Mouse (Mus musculus) midbrain, embryonic 10.5 days (tissue): ENCODE results near the gene Sirpa. TPM values are rescaled to one million over a fixed set of nuclear protein-coding genes. Genes with fewer than 3 reads are reported as not detected.

Experiments used
- DNase-seq: peaks from one replicate; pipeline ENCODE4 v3.0.0-alpha.2; 2017; ENCODE audit warnings: low spot score
- H3K27ac ChIP-seq: fragments of 300-500 bp; sonication (generic); replicated peaks from 2 replicates; pipeline ENCODE4 v1.5.1; 2016; ENCODE audit warnings: mild to moderate bottlenecking
- H3K27me3 ChIP-seq: fragments of 300-500 bp; sonication (generic); 2 replicates; pipeline ENCODE4 v1.6.1; 2016; ENCODE audit warnings: low read depth, mild to moderate bottlenecking; ENCODE audit not compliant: poor library complexity, severe bottlenecking
- H3K36me3 ChIP-seq: fragments of 300-500 bp; sonication (generic); 2 replicates; pipeline ENCODE4 v1.6.1; 2016; ENCODE audit warnings: mild to moderate bottlenecking, moderate library complexity
- H3K4me1 ChIP-seq: fragments of 300-500 bp; sonication (generic); 2 replicates; pipeline ENCODE4 v1.6.1; 2016
- H3K4me3 ChIP-seq: fragments of 300-500 bp; sonication (generic); 2 replicates; pipeline ENCODE4 v1.5.1; 2016; ENCODE audit warnings: mild to moderate bottlenecking, moderate library complexity
- H3K9me3 ChIP-seq: fragments of 300-500 bp; sonication (generic); replicated peaks from 2 replicates; pipeline ENCODE4 v1.6.1; 2016; ENCODE audit warnings: mild to moderate bottlenecking
- WGBS: fragments of 180-500 bp; shearing (Covaris S2); methylation state at CpG from one replicate; pipeline ENCODE4 v1.1.7; 2016; 5-methylcytosine and 5-hydroxymethylcytosine counted together
- polyA plus RNA-seq: library from polyadenylated mRNA; unstranded; fragments of >200 nt; fragmentation: Nextera tagmentation; extraction: Ambion mirVana; gene quantifications from 2 replicates; pipeline ENCODE4 v1.2.1, GENCODE M21; 2016

Sirpa gene
- polyA plus RNA-seq, 1 experiment from 2014 or later, result 16.0 TPM

- H3K27ac ChIP-seq, result no peak overlapping the region
- H3K27me3 ChIP-seq, result peaks cover 6% of the 10 kb centered on the region; the same call in 1 of the 2 replicates
- H3K36me3 ChIP-seq, result no peaks in the 10 kb centered on the region
- no peaks in the 10 kb centered on the region for H3K9me3 ChIP-seq
- H3K4me1 ChIP-seq, result peaks cover 16% of the 10 kb centered on the region
- no peak for DNase-seq
- H3K4me3 ChIP-seq, result no peak overlapping the region
- 90% methylated on average over 5 of the region's 5 CpGs for whole genome bisulfite sequencing
These were observed 86.4 kb downstream of the Sirpa start for GRCm38 (mm10) chr2:129679066-129679465.

GRCm38 (mm10) chr2:129680236-129680635 is 87.6 kb downstream of the Sirpa start:
- no peak for DNase-seq
- no peaks in the 10 kb centered on the region for H3K36me3 ChIP-seq
- H3K27ac ChIP-seq, result no peak overlapping the region
- peaks cover 6% of the 10 kb centered on the region; the same call in 1 of the 2 replicates for H3K27me3 ChIP-seq
- peaks cover 16% of the 10 kb centered on the region for H3K4me1 ChIP-seq
- WGBS, result 90% methylated on average over 3 of the region's 3 CpGs
- no peaks in the 10 kb centered on the region for H3K9me3 ChIP-seq
- H3K4me3 ChIP-seq, result no peak overlapping the region

Other genes starting within 250 kb of the Sirpa start
- 0.14 TPM in 1 of 2 replicates, not detected in the other for gene Il1b, start 221.7 kb upstream of the Sirpa start, polyA plus RNA-seq
- not detected in 2 replicates for gene F830045P16Rik, start 56.2 kb upstream of the Sirpa start, polyA plus RNA-seq
- gene Pdyn, start 107.0 kb downstream of the Sirpa start, polyA plus RNA-seq, result 0.15 and 0.32 TPM in 2 replicates
- gene Stk35, start 207.7 kb downstream of the Sirpa start, polyA plus RNA-seq, result 11.8 and 12.0 TPM in 2 replicates